Mouse (Mus musculus): Measurements from ENCODE around the gene Kcnh8.

Kcnh8 gene

GRCm38 (mm10) chr17:52602093-52602780 is at the start of gene Kcnh8:
TSS of gene Kcnh8 (plus strand) at chr17:52602709.
- peak; percentile 7 for DNase-seq (ENCODE audit: low read depth, low spot score)

- peak; percentile 80 for DNase-seq (ENCODE audit: low read depth, low spot score)
These were observed 42.4 kb upstream of the Kcnh8 start for GRCm38 (mm10) chr17:52559961-52560720.

GRCm38 (mm10) chr17:52565467-52566155 is 36.9 kb upstream of the Kcnh8 start:
- DNase-seq (ENCODE audit: low read depth, low spot score) = peak; percentile 23

- peak; percentile 74 for DNase-seq (ENCODE audit: low read depth, low spot score)
These were observed 32.8 kb upstream of the Kcnh8 start for GRCm38 (mm10) chr17:52569584-52570270.

- DNase-seq (ENCODE audit: low read depth, low spot score) = no peak
These were observed 30.3 kb upstream of the Kcnh8 start for GRCm38 (mm10) chr17:52572229-52572628.

- no peak for DNase-seq (ENCODE audit: low read depth, low spot score)
These were observed 10.9 kb upstream of the Kcnh8 start for GRCm38 (mm10) chr17:52591503-52592194.

- DNase-seq (ENCODE audit: low read depth, low spot score) = no peak
These were observed 3.4 kb upstream of the Kcnh8 start for GRCm38 (mm10) chr17:52599141-52599540.

- peak; percentile 80 for DNase-seq (ENCODE audit: low read depth, low spot score)
These were observed 1.6 kb upstream of the Kcnh8 start for GRCm38 (mm10) chr17:52600882-52601371.

GRCm38 (mm10) chr17:52602781-52603170 is 267 bp downstream of the Kcnh8 start:
- DNase-seq (ENCODE audit: low read depth, low spot score) = no peak

GRCm38 (mm10) chr17:52603411-52603810 is 902 bp downstream of the Kcnh8 start:
- DNase-seq (ENCODE audit: low read depth, low spot score) = no peak

- no peak for DNase-seq (ENCODE audit: low read depth, low spot score)
These were observed 8.9 kb downstream of the Kcnh8 start for GRCm38 (mm10) chr17:52611382-52611781.

GRCm38 (mm10) chr17:52649186-52649585 is 46.7 kb downstream of the Kcnh8 start:
- DNase-seq (ENCODE audit: low read depth, low spot score) = no peak

- no peak for DNase-seq (ENCODE audit: low read depth, low spot score)
These were observed 89.5 kb downstream of the Kcnh8 start for GRCm38 (mm10) chr17:52691988-52692387.

GRCm38 (mm10) chr17:52701944-52702343 is 99.4 kb downstream of the Kcnh8 start:
- no peak for DNase-seq (ENCODE audit: low read depth, low spot score)

GRCm38 (mm10) chr17:52712319-52712718 is 109.8 kb downstream of the Kcnh8 start:
- DNase-seq (ENCODE audit: low read depth, low spot score) = peak; percentile 31

- no peak for DNase-seq (ENCODE audit: low read depth, low spot score)
These were observed 119.7 kb downstream of the Kcnh8 start for GRCm38 (mm10) chr17:52722214-52722613.

- DNase-seq (ENCODE audit: low read depth, low spot score) = no peak
These were observed 126.3 kb downstream of the Kcnh8 start for GRCm38 (mm10) chr17:52728806-52729205.

- DNase-seq (ENCODE audit: low read depth, low spot score) = no peak
These were observed 135.9 kb downstream of the Kcnh8 start for GRCm38 (mm10) chr17:52738436-52738835.

GRCm38 (mm10) chr17:52788151-52788550 is 185.6 kb downstream of the Kcnh8 start:
- no peak for DNase-seq (ENCODE audit: low read depth, low spot score)

- no peak for DNase-seq (ENCODE audit: low read depth, low spot score)
These were observed 202.0 kb downstream of the Kcnh8 start for GRCm38 (mm10) chr17:52804463-52804862.

GRCm38 (mm10) chr17:52810773-52811172 is 208.3 kb downstream of the Kcnh8 start:
- DNase-seq (ENCODE audit: low read depth, low spot score) = peak; percentile 2
